Mouse (Mus musculus): ENCODE measurements around the gene Ccdc190.

The Ccdc190 gene

DNA sequence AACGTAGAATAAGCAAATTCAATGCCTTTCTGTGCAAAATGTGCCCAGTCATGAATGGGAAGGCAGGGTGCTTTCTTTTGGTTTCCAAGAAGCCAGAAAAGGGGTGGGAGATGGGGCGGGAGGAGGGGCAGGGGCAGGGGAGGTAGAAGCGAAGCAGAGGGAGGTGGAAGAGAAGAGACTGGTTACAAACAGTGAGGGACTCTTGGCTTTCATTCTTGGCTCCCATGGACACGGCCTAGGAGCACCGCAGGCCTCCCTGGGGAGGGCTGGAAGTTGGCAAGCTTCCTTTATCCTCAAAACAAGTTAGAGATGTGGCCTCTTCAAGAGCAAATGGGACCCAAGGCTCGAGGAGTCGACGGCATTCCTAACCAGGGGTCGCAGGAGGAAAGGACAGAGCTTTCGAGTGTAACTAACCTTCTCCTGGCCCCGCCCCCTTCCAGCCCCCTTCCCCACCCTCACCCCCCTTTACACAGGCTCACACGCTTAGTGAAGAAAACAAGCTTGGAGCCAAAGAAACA lies at the start of gene Ccdc190:
Gene Ccdc190, plus strand, starts transcription at position 195 of the 518 bp plus-strand sequence.
- DNase-seq, result peak in 1 of 2 experiments; percentile 55

DNA sequence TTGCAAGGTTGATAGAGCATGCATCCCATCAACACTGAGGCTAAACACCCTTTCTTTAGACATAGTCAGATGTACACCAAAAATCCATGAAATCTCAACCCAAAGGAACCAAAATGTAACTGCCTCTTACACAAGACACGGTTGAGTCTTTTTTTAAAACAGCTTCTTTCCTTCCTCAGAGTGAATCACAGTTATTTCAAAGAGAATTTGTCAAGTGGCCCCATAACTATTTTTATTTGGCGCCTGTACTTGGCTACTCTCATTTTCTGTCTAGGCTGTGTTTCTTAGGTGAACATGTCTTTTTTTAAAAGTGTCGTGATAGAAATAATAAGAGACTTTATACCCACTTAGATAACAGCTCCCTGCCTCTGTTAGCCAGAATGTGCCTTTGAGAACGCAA lies 49.4 kb upstream of the Ccdc190 start:
- DNase-seq, result no peak

DNA sequence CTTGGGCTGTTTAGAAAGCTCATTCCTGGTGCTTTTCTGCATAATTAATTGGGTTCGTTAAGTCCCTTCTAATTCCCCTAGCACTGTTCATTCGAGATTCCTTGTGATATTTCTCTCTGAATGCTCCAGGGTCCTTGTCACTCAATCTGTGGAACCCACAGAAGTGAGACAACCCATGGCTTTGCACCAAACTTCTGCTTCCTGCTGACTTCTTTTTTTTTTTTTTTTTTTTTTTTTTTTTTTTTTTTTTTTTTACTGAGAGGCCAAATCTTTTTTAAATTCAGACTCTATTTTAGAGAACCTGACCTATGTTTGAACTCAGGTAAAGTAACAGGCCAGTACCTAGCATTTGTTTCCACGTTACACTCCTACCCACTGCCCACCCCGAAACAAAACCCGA lies 48.3 kb upstream of the Ccdc190 start:
- DNase-seq, result no peak

DNA sequence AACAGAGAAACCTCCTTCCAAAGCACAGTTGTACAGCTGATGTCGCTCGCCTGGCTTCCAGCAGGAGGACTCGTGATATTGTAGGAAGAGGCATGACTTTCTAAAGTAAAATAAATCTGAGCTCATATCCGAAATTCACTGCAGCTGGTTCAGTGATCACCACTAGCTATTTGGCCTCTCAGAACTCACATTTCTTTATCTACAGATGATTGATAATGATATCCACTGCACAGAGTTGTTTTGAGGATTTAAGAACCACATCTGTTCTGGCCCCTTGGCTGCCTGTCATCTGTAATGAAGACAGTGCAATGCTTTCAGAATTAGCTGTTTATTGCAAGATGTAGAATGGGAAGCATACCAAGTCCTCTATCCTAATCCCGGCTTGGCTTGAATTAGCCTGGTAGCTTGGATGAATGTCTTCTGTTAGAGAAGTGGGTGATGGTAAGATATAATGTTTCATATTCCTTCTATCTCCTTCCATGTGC lies 45.3 kb upstream of the Ccdc190 start:
- DNase-seq, result no peak

DNA sequence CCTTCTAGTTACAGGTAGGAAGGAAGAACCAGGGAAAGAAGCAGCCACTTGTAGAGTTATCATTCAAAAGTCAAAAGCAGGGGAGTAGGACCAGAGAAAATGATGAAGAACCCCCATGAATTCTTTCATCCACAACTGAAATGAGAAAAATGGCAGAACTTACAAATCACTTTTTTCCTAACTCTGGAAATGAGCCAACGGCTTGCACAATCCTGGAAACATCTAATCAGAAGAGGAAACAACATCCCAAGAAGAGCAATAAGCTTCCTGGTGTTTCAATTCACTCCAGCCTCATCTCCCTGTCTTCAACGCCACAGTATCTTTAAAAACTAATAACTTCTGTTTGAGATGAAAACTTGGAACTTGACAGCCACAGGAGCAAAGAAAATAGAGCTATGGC lies 39.2 kb upstream of the Ccdc190 start:
- DNase-seq, result no peak

DNA sequence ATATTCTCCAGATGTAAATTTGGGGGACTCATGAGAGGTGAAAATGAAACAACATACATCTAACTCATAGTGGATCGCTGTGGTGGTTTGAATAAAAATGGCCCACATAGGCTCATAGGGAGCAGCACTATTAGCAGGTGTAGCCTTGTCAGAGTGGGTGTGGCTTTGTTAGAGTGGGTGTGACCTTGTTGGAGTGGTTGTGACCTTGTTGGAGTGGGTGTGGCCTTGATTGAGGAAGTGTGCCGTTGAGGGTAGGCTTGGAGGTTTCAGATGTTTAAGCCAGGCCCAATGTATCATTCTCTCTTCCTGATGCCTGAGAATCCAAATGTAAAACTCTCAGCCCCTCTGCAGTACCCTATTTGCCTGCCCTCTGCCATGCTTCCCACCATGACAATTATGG lies 34.5 kb upstream of the Ccdc190 start:
- no peak for DNase-seq

DNA sequence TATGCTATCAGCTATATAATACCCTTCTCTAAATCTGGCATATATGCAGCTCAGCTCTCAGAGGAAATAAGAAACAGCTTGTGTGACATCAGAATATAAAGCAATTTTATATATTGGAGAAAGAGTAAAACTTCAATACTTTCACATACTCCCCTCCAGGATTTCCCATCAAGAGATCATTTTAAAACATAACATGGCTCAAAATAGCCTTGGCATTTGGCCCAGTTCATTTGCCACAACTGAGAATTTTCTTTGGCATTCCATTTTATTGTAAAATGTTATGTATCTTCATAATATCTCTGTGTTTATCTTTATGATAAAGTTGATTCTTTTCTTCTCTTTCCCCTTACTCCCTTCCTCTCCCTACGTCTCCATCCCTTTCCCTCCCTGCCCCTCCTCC lies 32.8 kb upstream of the Ccdc190 start:
- DNase-seq, result no peak

DNA sequence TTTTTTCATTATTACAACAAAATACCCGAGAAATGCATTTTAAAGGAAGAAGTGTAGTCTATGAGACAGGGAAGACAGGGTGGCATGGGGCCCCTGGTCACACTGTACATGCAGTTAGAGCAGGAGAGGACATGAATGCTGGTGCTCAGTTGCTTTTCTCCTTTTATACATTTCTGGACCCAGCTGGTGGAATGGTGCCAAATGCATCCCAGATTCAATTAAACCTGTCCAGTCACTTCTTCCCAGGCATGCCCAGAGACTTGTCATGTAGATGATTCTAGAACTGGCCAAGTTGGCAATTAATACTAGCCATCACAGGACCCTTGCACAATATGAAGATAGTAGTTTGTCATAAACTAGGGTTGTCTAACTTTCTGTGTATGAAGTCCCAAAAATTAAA lies 30.5 kb upstream of the Ccdc190 start:
- peak; percentile 10 to 23 for DNase-seq

DNA sequence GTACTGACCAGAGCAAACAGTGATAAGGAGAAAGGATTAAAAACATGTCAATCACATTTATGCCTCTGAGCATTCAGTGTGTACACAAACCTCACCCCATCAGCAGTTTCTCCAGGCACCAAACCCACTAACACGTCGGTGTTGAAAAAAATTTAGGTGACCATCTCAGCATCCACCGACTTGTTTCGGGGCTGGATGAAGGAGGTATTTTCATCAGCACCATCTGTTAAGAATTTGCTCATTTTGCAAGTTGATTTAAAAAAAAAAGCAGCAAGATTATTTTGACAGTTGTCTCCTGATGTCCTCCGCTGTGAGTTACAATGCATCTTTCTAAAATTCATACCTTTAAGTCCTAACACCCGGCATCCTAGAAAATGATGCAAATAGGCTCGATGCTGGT lies 29.8 kb upstream of the Ccdc190 start:
- DNase-seq, result no peak

DNA sequence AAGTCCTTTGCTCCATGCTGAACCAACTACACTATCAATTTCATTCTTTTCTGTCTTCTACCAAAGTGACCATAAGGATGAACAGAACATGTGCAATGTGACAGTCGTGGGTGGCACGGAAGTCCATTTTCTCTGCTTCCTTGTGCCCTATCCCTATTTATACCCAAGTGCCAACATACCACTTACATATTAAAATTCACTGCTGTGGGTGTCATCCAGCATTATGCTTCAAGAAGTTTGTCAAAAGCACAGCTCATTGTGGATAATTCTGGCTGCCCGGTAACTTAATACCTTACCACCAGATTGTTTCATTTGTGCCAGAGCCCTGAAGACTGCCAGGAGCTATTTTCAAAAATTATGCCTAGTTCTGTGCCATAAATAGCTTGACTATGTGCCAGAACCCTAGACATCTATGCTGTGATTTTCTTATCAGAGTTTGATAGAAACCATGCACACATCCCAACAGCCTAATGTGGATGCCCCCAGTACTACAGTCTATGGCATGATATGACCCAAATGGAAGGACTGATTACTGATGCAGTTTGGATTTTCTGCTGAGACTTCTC lies 27.6 kb upstream of the Ccdc190 start:
- DNase-seq, result no peak

DNA sequence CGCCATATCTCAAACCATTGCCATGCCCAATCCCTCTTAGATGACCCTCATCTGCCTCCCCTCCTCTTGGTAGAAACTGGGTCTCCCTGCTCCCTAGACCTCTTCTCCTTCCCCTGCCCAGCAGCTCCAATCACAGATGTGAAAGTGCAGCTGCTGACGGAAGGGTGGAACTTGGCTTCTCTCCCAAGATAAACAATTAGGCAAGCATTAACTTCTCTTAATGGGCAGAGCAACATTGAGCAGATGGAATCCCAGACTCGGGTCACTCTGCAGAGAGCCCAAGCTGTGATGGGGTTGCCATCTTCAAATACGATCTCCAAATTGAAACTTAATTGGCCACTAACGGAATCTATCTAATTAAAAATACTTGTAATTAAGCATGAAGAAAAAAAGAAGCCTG lies 19.3 kb upstream of the Ccdc190 start:
- DNase-seq, result no peak

DNA sequence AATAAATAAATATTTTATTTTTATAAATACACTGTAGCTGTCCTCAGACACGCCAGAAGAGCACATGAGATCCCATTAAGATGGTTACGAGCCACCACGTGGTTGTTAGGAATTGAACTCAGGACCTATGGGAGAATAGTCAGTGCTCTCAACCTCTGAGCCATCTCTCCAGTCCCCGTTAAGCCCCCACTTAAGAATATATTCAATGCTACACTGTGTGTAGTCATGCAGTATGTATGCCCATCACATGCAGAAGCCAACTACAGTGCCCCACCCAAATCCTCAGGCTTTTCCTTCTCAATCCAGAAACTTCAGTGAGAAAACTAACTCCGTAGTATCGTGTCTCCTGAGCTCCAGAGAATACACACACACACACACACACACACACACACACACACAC lies 18.8 kb upstream of the Ccdc190 start:
- no peak for DNase-seq

DNA sequence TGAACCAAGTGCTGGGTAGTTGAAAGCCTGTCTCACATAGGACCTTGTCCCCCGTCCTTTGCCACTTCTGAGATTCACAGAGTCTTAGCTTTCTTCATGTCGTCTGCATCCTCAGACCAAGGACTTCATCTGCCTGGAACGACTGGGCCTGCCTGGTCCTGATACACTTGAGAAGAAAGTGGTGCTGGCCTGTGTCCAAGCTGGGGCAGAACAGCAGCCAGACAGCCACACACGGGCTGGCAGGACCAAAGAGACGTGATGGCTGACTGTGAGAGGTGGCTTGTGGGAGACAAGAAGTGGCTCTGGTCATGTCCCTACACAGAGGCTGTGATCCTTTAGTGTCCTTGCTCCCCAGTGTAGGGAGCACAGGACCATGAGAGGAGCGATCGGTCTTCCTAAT lies 17.7 kb upstream of the Ccdc190 start:
- DNase-seq, result peak in 1 of 2 experiments; percentile 16

DNA sequence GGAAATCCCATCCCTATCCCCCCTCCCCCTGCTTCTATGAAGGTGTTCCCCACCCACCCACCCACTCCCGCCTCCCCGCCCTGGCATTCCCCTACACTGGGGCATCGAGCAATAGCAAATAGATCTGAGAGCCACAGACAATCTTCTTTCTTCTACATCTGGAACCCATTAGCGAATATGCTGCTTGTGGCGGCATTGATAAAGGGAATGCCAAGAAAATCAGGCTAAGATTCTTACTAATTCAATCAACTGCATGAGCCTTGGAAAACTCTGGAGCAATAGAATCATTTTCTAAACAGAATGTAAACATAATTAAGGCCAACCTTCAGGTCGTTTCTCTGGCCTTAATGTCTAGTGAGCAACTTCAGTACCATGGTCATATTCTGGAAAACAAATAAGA lies 16.9 kb upstream of the Ccdc190 start:
- no peak for DNase-seq

DNA sequence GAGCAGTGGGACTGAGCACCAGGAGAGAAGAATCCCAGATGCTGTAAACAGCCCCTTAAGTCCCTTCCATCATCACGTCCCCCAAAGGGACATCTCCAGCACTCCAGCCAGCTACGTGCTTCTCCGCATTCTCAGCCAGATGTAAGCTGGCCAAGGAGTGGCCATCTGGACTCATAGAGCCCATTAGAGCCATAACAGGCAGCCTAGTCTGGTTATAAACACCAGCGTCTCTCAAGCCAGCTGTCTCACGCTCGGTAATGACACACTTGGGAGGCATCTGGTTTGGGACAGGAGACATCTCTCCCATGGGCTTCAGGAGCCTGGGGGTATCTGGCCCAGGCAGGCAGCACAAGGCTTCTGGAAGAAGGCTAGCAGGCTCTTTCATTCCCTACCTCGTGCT lies 11.8 kb upstream of the Ccdc190 start:
- peak; percentile 32 to 41 for DNase-seq

DNA sequence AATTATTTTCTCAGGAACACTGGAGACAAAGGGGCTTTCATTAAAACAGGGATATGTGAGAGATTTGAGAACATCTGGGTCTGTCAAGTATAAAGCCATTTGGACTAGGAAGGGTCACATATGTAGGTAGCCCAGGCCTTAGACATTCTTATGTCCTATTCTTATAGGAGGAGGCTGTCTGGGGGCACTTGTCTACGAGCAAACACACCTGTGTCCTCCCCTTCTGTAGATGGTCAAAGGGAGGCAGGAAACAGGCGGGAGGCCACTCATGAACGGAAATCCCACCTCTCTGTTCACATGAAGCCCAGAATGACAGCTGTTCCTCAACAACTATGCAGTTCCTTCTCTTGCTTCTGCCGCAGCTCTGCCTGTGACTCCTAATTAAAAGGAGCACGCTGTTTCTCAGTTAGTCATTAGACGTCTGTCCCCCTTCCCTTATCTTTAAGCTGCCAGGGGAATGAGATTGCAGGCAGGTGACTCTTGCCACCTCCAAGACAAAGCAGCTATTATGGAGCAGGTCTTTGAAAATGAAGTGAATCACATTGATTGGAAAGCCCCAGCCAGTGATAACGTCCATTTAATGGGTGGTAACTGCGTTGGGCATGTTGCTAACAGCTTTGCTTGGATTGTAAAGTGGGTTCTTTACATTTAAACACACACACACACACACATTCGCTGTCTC lies 11.2 kb upstream of the Ccdc190 start:
- no peak for DNase-seq

DNA sequence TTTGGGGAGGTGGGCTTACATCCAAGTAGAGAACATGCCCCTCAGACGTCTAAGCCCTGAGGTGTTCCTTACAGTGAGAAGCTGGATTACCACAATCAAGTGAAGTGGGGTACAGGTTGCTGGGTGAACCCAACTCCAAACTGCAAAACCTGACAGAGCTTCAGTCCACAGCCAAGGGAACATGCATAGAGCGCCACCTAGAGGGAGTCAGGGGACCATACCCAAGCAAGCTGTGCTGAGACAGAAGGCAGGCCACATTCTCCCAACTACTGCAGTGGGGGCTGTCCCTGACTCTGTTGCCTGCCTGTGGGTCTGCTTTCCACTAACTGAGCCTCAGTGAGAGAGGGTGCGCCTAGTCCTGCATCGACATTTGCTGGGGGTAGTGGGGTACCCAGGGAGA lies 10.4 kb upstream of the Ccdc190 start:
- DNase-seq, result peak; percentile 47 to 56

DNA sequence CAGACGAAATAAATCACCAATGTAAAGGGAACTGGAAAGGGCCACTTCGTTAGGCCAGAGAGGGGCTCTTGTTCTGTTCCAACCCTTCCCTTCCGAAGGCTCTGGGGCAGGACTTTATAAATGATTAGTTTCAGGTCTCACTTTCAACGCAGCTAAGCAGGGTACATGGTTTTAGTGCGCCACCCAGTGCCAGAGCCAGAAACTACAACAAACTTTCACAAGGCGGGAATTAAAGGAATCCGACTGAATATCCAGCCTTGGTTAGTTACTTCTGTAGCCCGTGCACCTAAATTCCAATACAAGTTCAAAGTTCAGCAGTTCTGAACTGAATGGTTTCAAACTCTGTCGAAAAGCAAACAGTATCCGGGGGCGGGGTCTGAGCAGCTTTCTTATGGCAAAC lies 9.2 kb upstream of the Ccdc190 start:
- peak; percentile 85 to 89 for DNase-seq

DNA sequence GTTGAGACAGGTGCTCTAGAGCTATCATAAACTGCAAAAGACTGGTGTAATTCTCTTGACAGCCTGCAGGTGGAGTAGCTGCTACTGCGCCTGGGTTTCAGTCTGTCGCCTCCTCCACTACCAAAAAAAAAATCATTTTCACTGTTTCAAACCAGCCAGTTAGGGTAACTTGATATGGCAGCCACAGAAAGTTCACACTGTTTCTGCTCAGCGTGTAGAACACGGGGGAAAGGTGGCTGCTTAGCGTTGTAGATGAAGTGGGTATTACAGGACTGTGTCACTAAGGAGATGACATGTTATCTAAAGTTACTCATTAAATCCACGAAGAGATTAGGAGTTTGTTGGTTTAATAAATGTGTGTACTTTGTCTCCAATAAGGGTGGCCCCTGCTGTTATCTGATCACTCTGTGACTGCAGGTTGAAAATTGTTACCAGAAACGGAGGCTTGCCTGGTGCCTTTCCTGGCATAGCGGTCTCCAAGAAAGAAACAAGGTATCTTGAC lies 6.7 kb upstream of the Ccdc190 start:
- DNase-seq, result peak; percentile 61 to 69

DNA sequence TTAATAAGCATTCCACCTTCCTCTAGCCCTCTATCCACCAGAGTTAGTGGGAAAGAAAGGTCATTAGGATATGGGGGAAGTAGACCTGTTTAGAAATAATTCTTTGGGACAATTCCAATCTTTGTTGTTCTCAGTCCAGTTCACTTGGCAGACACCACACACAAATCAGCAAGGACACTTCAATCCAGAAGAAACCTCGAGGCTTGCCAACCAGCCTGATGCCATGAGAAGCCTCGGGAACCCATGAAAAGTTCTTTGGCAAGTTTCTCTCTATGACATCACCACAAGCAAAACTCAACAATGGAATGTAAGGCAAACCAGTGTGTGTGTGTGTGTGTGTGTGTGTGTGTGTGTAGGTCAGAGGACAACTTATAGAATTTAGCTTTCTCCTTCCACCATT lies 3.9 kb upstream of the Ccdc190 start:
- no peak for DNase-seq

DNA sequence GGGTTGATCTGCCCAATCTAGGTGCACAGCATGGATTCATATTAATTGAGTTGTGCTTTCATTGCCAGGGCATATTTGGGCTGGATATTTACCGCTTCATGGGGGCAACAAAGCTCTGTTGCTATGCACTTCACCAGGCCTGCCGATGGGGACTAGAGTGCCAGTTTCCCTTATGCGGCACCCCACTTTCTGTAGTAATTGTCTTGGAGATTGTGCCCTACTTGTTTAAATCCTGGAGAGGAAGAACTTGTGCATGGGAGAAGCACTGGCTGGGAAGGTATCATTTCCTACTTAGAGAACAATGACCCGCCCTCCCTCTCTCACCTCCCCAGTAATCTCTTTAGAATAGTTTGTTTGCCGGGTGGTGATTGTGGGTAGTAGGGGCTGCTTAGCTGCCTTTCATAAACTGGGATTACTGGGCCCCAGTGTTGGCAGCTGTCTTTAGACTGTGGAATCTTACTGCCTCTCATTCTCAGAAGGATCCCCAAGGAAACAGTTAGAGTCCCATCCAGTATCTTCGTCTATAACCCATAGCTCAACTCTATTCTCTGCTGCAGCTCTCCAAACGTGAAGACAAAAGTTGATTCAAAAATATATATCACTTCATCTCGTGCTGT lies 587 bp upstream of the Ccdc190 start:
- no peak for DNase-seq

DNA sequence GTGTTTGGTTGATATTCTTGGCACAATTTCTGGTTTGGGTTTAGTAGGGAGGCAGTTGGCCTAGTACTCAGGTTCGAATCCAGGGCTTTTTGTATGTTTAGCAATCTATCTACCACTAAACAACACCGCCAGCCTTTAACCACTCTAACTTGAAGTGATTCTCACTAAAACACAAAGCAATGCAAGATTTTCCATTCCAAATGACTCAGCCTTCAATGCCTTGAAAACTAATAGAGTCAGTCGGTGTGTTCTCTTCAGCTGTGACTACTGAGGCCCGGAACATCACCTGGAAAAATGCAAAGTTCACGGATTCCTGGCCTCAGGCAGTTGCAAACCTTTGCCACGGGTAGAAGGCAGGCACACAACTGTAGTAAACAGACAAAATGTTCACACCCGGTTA lies 3.2 kb downstream of the Ccdc190 start:
- no peak for DNase-seq

DNA sequence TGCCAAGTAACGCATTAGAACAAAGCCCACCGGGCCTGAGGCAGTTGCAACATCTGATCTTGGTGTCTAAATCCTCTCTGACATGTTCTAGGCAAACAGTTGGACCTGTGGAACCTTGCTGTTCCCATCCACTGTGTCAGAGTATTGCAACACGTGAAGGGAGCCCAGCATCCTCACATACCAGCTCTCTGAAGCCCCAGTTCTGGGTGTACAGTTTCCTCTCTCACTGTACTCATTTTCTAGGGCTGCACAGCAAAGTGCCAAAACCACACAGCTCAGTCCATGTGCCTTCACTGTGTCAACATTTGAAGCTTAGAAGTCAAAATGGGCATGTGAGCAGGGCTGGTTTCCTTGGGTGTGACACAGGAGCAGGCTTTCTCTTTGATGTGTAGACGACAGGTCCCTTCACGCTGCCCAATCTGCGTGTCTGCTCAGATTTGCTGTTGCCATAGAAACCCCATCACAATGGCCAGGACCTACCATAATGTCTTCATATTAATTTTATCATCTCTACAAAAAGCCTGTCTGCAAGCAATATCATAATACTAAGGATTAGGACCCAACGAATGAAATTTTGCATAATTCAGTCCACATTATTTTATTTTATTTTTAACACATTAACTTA lies 3.8 kb downstream of the Ccdc190 start:
- DNase-seq, result no peak

Data from cerebellum, postnatal 10 days (tissue).